Mouse (Mus musculus) CD4-positive helper T cell, adult 2 months (primary cell): Measurements from ENCODE around the gene Wdr89.

Experiments used
- DNase-seq: peaks from one replicate; pipeline ENCODE4 v3.0.0-alpha.2; 2012; ENCODE audit warnings: low read depth, missing footprints, low spot score

Wdr89 gene

DNA sequence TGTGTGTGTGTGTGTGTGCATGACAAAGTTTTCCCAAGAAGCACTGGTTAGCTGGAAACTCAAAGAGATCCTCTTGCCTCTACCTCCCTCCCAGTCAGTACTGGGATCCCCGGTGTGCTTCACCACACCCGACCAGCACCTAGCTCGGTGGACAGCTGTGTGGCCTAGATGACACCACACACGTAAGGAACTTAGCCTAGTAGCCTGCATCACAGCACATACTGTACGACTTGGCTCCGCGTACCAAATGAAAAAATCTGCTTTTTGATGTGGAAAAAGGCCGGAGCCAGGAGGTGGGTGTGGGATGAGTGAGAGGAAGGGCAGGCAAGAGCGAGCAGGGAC lies 450 bp downstream of the Wdr89 start:
- DNase-seq: no peak

GRCm38 (mm10) chr12:75668221-75668620 lies 1.1 kb downstream of the Wdr89 start:
- DNase-seq: no peak

DNA sequence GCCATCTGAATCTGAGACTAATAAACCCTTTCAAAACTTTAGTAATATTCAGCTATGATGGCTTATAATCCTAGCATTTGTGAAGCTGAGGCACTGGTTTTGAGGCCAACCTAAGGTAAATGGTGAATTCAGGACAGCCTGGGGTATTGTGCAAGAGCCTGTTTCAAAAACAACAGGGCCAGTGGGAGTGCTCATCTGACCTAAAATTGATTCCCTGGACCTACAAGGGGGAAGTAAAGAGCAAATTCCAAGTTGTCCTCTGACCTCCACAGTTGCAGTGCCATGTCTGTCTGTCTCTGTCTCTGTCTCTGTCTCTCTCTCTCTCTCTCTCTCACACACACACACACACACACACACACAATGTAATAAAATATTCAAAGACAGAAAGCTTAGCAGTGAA lies 2.4 kb downstream of the Wdr89 start:
- DNase-seq: no peak

DNA sequence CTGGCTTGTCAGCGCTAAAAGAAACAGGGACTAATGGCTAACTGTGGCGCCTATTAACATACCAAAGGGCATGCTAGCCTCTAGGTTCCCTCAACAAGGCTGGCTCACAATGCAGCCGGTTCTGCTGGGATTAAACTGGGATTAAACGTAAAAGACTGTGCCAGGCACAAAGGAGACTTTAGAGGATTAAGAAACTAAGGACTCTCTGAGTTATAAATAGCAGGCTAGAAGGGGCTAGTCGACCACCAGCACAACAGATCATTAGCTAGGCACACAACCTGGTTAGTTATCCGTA lies 4.9 kb downstream of the Wdr89 start:
- DNase-seq: no peak

GRCm38 (mm10) chr12:75663646-75664515 lies 5.5 kb downstream of the Wdr89 start:
- DNase-seq: no peak

GRCm38 (mm10) chr12:75662376-75662775 lies 7.0 kb downstream of the Wdr89 start:
- no peak for DNase-seq

- no peak for DNase-seq
Observed at GRCm38 (mm10) chr12:75658403-75658802, 10.9 kb downstream of the Wdr89 start.

DNA sequence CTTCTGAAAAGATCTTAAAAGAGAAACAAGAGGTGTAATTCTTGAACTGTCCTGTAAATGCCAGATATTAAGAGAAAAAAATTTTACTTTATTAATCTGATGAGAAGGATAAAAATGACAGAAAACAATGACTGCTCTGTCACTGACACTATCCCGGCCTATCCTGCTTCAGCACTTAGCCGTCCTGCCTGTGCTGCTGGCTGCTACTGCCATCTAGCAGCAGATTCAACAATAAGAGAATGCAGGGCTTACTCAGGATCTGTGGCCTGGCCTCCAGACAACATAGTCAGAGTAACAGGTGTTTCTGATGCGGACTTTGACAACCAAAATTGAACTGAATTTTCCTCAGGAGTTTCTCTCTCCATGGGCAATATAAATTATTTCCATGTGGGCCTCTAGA lies 12.8 kb downstream of the Wdr89 start:
- no peak for DNase-seq

- no peak for DNase-seq
Observed at GRCm38 (mm10) chr12:75654247-75654801, 15.0 kb downstream of the Wdr89 start.

- no peak for DNase-seq
Observed at GRCm38 (mm10) chr12:75649706-75650093, 19.6 kb downstream of the Wdr89 start.

DNA sequence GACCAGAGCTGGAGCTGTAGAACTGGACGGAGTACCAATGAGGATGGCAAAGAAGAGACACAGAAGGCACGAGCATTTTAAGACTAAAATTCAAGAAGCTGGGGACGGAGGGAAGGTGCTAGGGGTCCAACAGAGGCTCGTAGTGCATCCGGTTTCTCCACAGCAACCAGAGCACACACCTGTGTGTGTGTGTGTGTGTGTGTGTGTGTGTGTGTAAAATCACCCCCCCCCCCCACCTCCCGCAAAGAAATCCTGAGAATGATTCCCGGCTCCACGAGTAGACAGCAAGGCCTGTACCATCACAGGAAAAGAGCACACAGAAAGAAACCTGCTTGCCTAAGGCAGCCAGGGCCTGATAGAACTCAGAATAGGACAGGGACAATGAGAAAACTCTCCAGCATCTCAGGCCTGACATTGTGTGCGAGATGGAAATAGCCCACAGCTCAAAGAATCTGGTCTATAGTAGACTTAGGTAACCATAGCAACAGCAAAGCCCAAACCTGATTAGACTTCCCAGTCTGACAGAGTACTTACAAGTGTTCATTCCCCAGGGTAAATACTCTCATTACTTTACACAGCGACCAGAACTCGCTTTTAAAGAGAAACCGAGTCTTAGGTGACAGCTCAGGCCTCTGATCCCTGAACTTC lies 20.2 kb downstream of the Wdr89 start:
- DNase-seq: no peak

DNA sequence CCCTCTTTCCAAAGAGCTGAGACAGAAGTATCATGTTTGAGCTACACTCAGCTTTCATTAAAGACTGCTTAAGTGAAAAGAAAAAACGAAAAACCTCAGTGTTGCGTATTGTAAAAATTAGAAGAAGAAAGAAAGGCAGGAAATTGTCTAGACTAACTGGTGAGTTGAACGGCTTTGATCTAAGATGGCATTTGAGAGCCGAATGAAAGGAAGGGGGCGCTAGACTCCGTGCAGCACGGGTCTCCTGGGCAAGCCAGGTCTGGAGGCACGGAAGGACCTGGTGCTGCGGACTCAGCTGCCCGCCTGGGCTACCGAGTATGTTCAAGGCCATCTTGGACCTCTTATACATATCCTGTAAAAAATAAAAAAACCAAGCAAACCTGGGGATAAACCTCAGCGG lies 21.1 kb downstream of the Wdr89 start:
- DNase-seq: peak; percentile 44

DNA sequence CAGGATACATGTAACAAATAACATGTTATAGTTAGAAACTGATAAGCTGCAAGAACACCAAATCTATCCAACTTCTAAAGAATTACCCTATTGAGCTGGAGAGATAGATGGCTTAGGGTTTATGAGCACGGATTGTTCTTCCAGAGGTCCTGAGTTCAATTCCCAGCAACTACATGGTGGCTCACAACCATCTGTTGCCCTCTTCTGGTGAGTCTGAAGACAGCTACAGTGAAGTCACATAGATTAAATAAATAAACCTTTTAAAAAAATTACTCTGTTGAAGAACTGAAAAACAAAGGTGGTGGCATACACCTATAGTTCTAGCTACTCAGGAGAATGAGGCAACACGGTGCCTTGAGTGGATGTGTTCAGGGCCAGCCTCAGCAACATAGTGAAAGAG lies 21.7 kb downstream of the Wdr89 start:
- no peak for DNase-seq

DNA sequence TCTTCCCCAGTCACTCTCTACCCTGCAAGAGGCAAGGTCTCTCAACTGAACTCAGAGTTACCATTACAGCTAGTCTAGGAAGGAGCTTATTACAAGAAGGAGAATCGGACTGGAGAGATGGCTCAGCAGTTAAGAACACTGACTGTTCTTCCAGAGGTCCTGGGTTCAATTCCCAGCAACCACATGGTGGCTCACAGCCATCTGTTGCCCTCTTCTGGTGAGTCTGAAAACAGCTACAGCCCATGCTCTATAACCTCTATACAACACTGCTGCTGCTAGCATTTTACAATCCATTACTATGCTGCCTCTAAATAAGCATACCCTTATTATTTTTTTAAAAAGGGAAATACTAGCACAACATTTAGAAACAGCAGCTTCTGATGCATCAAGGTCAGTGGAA lies 23.6 kb downstream of the Wdr89 start:
- DNase-seq: no peak

GRCm38 (mm10) chr12:75641726-75642125 lies 27.6 kb downstream of the Wdr89 start:
- no peak for DNase-seq

DNA sequence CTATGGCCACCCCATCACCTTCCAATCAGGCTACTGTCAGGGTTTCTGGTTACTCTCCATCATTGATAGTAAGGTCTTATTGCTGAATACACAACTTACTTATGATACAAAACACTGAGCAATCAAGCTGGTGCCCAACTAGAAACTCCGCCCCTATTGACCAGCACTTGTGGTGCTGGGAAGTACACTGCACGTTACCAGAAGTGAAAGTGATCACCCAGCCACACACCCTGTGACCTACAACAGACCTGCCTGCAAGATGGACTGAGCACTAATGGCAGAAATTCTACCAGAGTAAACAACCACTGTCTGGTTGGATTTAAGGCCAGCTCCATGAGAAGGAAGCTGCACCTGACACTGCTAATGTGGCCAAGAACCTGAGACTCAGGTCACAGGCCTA lies 31.0 kb downstream of the Wdr89 start:
- DNase-seq: no peak

DNA sequence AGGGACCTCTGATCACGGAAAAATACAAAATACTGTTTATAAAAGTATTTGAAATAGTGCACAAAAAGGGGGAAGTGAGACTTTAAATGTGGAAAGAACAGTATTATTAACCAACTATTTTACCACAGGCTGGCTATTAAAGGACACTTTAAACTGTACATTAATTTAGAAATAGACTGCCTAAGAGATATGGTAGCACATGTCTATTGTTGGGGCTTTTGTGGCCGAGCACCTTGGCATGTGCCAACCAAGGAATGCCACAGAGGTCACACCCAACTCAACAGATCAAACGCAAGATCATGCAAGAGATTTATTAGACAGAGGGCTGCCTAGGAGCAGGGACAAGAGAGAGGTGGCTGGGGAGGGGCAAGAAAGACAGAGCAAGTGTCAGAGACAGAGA lies 32.2 kb downstream of the Wdr89 start:
- no peak for DNase-seq

DNA sequence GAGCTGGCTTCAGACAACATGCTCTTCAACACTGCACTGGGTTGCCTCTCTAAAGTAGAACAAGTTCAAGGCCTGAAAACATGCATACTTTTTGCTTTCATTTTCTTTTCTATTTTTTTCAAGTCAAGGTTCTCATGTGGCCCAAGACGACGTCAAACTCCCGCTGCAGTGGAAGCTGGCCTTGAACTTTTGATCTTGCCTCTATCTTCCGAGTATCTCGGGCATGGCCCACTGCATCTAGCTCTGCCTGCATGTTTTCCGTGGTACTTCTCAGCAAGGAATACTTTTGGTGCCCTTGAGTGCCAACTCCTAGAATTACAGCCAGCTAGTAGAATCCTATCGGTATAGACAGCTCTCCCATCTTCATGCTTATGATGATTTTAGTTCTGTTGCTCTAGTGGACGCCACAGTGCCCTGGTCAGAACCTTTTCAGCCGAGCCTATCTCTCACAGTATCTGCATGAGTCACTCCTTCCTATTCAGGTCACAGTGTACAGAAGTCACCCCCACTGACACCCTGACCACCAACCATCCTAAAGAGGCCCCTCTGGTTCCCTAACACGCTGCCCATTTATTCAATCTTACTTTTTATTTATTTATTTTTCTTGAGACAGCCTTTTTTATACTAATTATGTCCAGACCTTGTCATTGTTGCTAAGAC lies 33.4 kb downstream of the Wdr89 start:
- DNase-seq: no peak

- no peak for DNase-seq
Observed at GRCm38 (mm10) chr12:75629618-75630017, 39.7 kb downstream of the Wdr89 start.

DNA sequence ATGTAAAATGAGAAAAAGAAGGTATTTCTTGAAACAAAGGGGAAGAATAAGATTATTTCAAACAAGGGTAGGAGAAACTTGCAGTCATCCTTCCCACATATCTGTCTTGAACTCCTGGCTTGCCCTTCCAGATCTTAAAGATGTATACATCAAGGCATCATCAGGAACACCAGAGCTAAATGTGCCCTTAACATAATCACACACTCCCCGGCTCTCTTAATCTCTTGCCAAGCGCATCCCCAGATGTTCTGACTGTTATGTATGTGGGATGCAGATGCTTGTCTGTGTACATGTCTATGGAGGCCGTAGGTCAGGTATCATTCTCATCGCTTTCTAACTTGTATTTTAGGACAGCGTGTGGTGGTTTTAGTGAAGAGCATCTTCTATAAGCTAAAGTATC lies 46.0 kb downstream of the Wdr89 start:
- DNase-seq: no peak

DNA sequence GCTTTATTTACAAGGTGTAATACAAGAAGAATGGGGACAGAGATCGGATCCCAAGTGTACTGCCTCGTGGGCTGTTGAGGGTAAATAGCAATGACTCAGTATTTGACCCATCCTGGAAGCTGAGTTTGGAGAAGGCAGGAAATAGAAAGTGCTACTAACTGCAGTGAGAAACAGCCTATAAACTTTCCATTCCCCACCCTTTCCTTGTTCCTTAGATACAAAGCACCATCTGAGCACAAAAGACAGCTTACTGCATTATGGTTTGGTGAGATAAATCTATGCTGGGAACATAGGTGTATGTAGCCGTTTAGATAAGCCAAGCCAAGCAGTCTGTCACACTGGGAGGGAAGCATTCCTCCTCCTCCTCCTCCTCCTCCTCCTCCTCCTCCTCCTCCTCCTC lies 46.5 kb downstream of the Wdr89 start:
- DNase-seq: no peak

- no peak for DNase-seq
Observed at GRCm38 (mm10) chr12:75616841-75617240, 52.5 kb downstream of the Wdr89 start.
